Mouse (Mus musculus) C2C12 (cell line): ENCODE measurements around the gene C330021F23Rik.

ENCODE experiments used
- CEBPB ChIP-seq: IDR thresholded peaks from one replicate; pipeline ENCODE4 v1.6.1; 2011; ENCODE audit warnings: low read depth, mild to moderate bottlenecking, control low read depth, moderate library complexity
- CTCF ChIP-seq: IDR thresholded peaks from one replicate; pipeline ENCODE4 v1.5.1; 2011; ENCODE audit not compliant: control insufficient read depth, insufficient read depth, insufficient read length
- MAX ChIP-seq: IDR thresholded peaks from one replicate; pipeline ENCODE4 v1.6.1; 2011; ENCODE audit warnings: mild to moderate bottlenecking, control low read depth
- MYOD1 ChIP-seq: IDR thresholded peaks from one replicate; pipeline ENCODE4 v1.6.1; 2011; ENCODE audit warnings: low read depth; ENCODE audit not compliant: control insufficient read depth, insufficient read length
- MYOG ChIP-seq: IDR thresholded peaks from one replicate; pipeline ENCODE4 v1.6.1; 2011; ENCODE audit not compliant: control insufficient read depth, insufficient read length; ENCODE audit errors: extremely low read depth
- USF1 ChIP-seq: IDR thresholded peaks from one replicate; pipeline ENCODE4 v1.6.1; 2011; ENCODE audit warnings: low read depth, mild to moderate bottlenecking, control low read depth, moderate library complexity

- no peak for TF ChIP-seq CTCF
- no peak for TF ChIP-seq MAX
- no peak for TF ChIP-seq MYOG
- TF ChIP-seq MYOD1 = no peak
- TF ChIP-seq CEBPB = no peak
- no peak for TF ChIP-seq USF1
Measured at GRCm38 (mm10) chr8:3628014-3628413, 60.2 kb downstream of the C330021F23Rik start.
